Mouse (Mus musculus) kidney, postnatal 0 days (tissue): ENCODE measurements at regions not wholly inside any gene's neighbourhood (a gene's known extent, or its start where the extent isn't known, plus 50 kb on each side); places are given as distances from the start of the nearest gene placed in this dataset.

Source experiments
- ATAC-seq: fragments of 200-750 bp; cut with Nextera tagmentation; replicated peaks from 2 replicates; pipeline ENCODE4 v1.8.0; 2017; ENCODE audit warnings: low read depth, moderate number of reproducible peaks, moderate TSS enrichment, moderate library complexity; ENCODE audit not compliant: low FRiP score
- DNase-seq: peaks from one replicate; pipeline ENCODE4 v3.0.0-alpha.2; 2016; ENCODE audit warnings: low spot score
- H3K27ac ChIP-seq: fragments of 300-500 bp; sonication (generic); 2 replicates; pipeline ENCODE4 v1.5.1; 2014; ENCODE audit warnings: mild to moderate bottlenecking
- H3K27me3 ChIP-seq: fragments of 300-500 bp; sonication (generic); 2 replicates; pipeline ENCODE4 v1.6.1; 2014; ENCODE audit warnings: low read length, mixed read lengths; ENCODE audit not compliant: insufficient read depth
- H3K36me3 ChIP-seq: fragments of 300-500 bp; sonication (generic); 2 replicates; pipeline ENCODE4 v1.6.1; 2014; ENCODE audit warnings: low read length, mixed read lengths; ENCODE audit not compliant: insufficient read depth
- H3K4me1 ChIP-seq: fragments of 300-500 bp; sonication (generic); replicated peaks from 2 replicates; pipeline ENCODE4 v1.6.1; 2014; ENCODE audit warnings: antibody characterized with exemption, low read length, mixed read lengths; ENCODE audit not compliant: insufficient read depth
- H3K4me2 ChIP-seq: fragments of 300-500 bp; sonication (generic); 2 replicates; pipeline ENCODE4 v1.6.1; 2014; ENCODE audit warnings: mild to moderate bottlenecking, low read length, moderate library complexity, mixed read lengths
- H3K4me3 ChIP-seq: fragments of 300-500 bp; sonication (generic); replicated peaks from 2 replicates; pipeline ENCODE4 v1.5.1; 2014; ENCODE audit warnings: low read depth, low read length
- H3K9ac ChIP-seq: fragments of 300-500 bp; sonication (generic); 2 replicates; pipeline ENCODE4 v1.6.1; 2014; ENCODE audit warnings: low read depth, low read length
- H3K9me3 ChIP-seq: fragments of 300-500 bp; sonication (generic); replicated peaks from 2 replicates; pipeline ENCODE4 v1.6.1; 2016; ENCODE audit warnings: low read length, inconsistent platforms, mixed read lengths
- CTCF ChIP-seq: IDR thresholded peaks from 2 replicates; pipeline ENCODE4 v1.5.1; 2016; ENCODE audit warnings: antibody characterized with exemption, low read depth, mild to moderate bottlenecking, moderate library complexity
- WGBS: fragments of 180-500 bp; shearing (Covaris S2); extraction: QIAGEN DNeasy Blood & Tissue Kit; methylation state at CpG from one replicate; pipeline ENCODE4 v1.1.7; 2014; 5-methylcytosine and 5-hydroxymethylcytosine counted together

GRCm38 (mm10) chr14:120679072-120679471, 200.8 kb downstream of the Rap2a start:
- 75% methylated on average over 2 of the region's 2 CpGs for WGBS

GRCm38 (mm10) chr14:120680272-120680671, 202.0 kb downstream of the Rap2a start:
- ATAC-seq = no peak
- H3K4me2 ChIP-seq = no peak overlapping the region

More at GRCm38 (mm10) chr14:120679072-120679471, 200.8 kb downstream of the Rap2a start:
- peak; percentile 25; the same call in 1 of the 2 replicates for TF ChIP-seq CTCF
- ATAC-seq = no peak
- no peaks in the 10 kb centered on the region for H3K9me3 ChIP-seq
- no peaks in the 10 kb centered on the region for H3K4me1 ChIP-seq
- no peak for DNase-seq
- H3K4me2 ChIP-seq = no peak overlapping the region
- H3K27ac ChIP-seq = no peak overlapping the region
- H3K36me3 ChIP-seq = no peaks in the 10 kb centered on the region
- no peaks in the 10 kb centered on the region for H3K27me3 ChIP-seq
- H3K9ac ChIP-seq = no peak overlapping the region
- no peak overlapping the region for H3K4me3 ChIP-seq

GRCm38 (mm10) chr14:120685263-120685662, 207.0 kb downstream of the Rap2a start:
- Histone ChIP-seq H3K27me3 (no peaks in the 10 kb centered on the region), H3K9me3 (no peaks in the 10 kb centered on the region), H3K4me2 (no peak overlapping the region), H3K27ac (no peak overlapping the region), H3K4me3 (no peak overlapping the region), H3K4me1 (no peaks in the 10 kb centered on the region), H3K36me3 (no peaks in the 10 kb centered on the region), H3K9ac (no peak overlapping the region)
- no peak; the same call in 1 of the 2 replicates for ATAC-seq
- no peak for TF ChIP-seq CTCF
- DNase-seq = no peak
- 51% methylated on average over 4 of the region's 4 CpGs for WGBS

More at GRCm38 (mm10) chr14:120680272-120680671, 202.0 kb downstream of the Rap2a start:
- Histone ChIP-seq H3K27me3 (no peaks in the 10 kb centered on the region), H3K36me3 (no peaks in the 10 kb centered on the region), H3K4me3 (no peak overlapping the region), H3K9me3 (no peaks in the 10 kb centered on the region), H3K27ac (peak overlapping the region; percentile 19; the same call in 1 of the 2 replicates), H3K4me1 (no peaks in the 10 kb centered on the region), H3K9ac (no peak overlapping the region)
- no peak for TF ChIP-seq CTCF
- 84% methylated on average over 2 of the region's 2 CpGs for WGBS
- peak; percentile 65 for DNase-seq

- H3K4me2 ChIP-seq = no peak overlapping the region
- no peaks in the 10 kb centered on the region for H3K27me3 ChIP-seq
- H3K9me3 ChIP-seq = no peaks in the 10 kb centered on the region
- DNase-seq (no peak), ATAC-seq (no peak)
- TF ChIP-seq CTCF = no peak
- H3K4me1 ChIP-seq = no peaks in the 10 kb centered on the region
- H3K9ac ChIP-seq = no peak overlapping the region
- H3K27ac ChIP-seq = no peak overlapping the region
- 86% methylated on average over 7 of the region's 7 CpGs for WGBS
- no peak overlapping the region for H3K4me3 ChIP-seq
- H3K36me3 ChIP-seq = no peaks in the 10 kb centered on the region
Measured at GRCm38 (mm10) chr14:120685877-120686276, 207.6 kb downstream of the Rap2a start.

GRCm38 (mm10) chr14:120686751-120687150, 208.5 kb downstream of the Rap2a start:
- Histone ChIP-seq H3K27ac (no peak overlapping the region), H3K36me3 (no peaks in the 10 kb centered on the region), H3K9ac (no peak overlapping the region), H3K9me3 (no peaks in the 10 kb centered on the region), H3K4me3 (no peak overlapping the region), H3K4me1 (no peaks in the 10 kb centered on the region), H3K27me3 (no peaks in the 10 kb centered on the region), H3K4me2 (no peak overlapping the region)
- 76% methylated on average over 4 of the region's 4 CpGs for WGBS
- DNase-seq = no peak
- ATAC-seq = no peak
- no peak for TF ChIP-seq CTCF

- Histone ChIP-seq H3K27me3 (no peaks in the 10 kb centered on the region), H3K9ac (no peak overlapping the region), H3K4me3 (no peak overlapping the region), H3K4me2 (no peak overlapping the region), H3K36me3 (no peaks in the 10 kb centered on the region), H3K4me1 (no peaks in the 10 kb centered on the region), H3K9me3 (no peaks in the 10 kb centered on the region), H3K27ac (no peak overlapping the region)
- TF ChIP-seq CTCF = no peak
- DNase-seq = no peak
- 77% methylated on average over 4 of the region's 4 CpGs for WGBS
- no peak for ATAC-seq
Measured at GRCm38 (mm10) chr14:120699378-120699777, 211.6 kb upstream of the Ipo5 start.

- Histone ChIP-seq H3K4me1 (no peaks in the 10 kb centered on the region), H3K4me3 (no peak overlapping the region), H3K27ac (no peak overlapping the region), H3K27me3 (no peaks in the 10 kb centered on the region), H3K9ac (no peak overlapping the region), H3K4me2 (no peak overlapping the region), H3K36me3 (no peaks in the 10 kb centered on the region), H3K9me3 (no peaks in the 10 kb centered on the region; the same call in 1 of the 2 replicates)
- 43% methylated on average over 4 of the region's 4 CpGs for WGBS
- peak; percentile 93 for DNase-seq
- ATAC-seq = no peak; the same call in 1 of the 2 replicates
- TF ChIP-seq CTCF = no peak
Measured at GRCm38 (mm10) chr14:120705301-120705801, 205.7 kb upstream of the Ipo5 start.
